Mouse (Mus musculus) liver, embryonic 14.5 days (tissue): ENCODE results near the gene Hist1h4k. TPM values are rescaled to one million over a fixed set of nuclear protein-coding genes. Genes with fewer than 3 reads are reported as not detected.
A peak's percentile ranks its signal among the peaks of the same experiment; 100 is the strongest.
"Not testable (repeated sequence)": the region's sequence is repeated elsewhere in the genome, so short reads cannot be mapped to it uniquely, and the experiment has no call there.

ENCODE experiments used
- ATAC-seq: fragments of 200-750 bp; cut with Nextera tagmentation; 2 replicates; pipeline ENCODE4 v1.8.0; 2017; ENCODE audit warnings: moderate number of reproducible peaks, mild to moderate bottlenecking, moderate library complexity; ENCODE audit not compliant: insufficient read depth
- DNase-seq, 3 experiments: peaks; one replicate each; pipeline ENCODE4 v3.0.0-alpha.2; 2012 to 2013; ENCODE audit warnings: low read depth in 3 of 3, low spot score in 3 of 3
- H3K27ac ChIP-seq: fragments of 300-500 bp; sonication (generic); 2 replicates; pipeline ENCODE4 v1.5.1; 2014; ENCODE audit warnings: moderate library complexity, mild to moderate bottlenecking, control low read depth, inconsistent platforms
- H3K27me3 ChIP-seq: fragments of 300-500 bp; sonication (generic); 2 replicates; pipeline ENCODE4 v1.6.1; 2014; ENCODE audit warnings: mild to moderate bottlenecking, low read length, moderate library complexity; ENCODE audit not compliant: control insufficient read depth, insufficient read depth
- H3K36me3 ChIP-seq: fragments of 300-500 bp; sonication (generic); replicated peaks from 2 replicates; pipeline ENCODE4 v1.6.1; 2014; ENCODE audit warnings: low read depth; ENCODE audit not compliant: control insufficient read depth, insufficient read depth
- H3K4me1 ChIP-seq, 2 experiments: fragments of 200-500 bp in 1 of 2; fragments of 300-500 bp in 1 of 2; sonication (generic) in 1 of 2; replicated peaks; 2 replicates each; pipeline ENCODE4 v1.6.1; 2012 to 2014; ENCODE audit warnings: antibody characterized with exemption in 1 of 2, inconsistent platforms in 1 of 2, low read length in 1 of 2; ENCODE audit not compliant: control insufficient read depth in 2 of 2, insufficient read depth in 2 of 2
- H3K4me2 ChIP-seq: fragments of 300-500 bp; sonication (generic); 2 replicates; pipeline ENCODE4 v1.6.1; 2014; ENCODE audit warnings: low read depth, mild to moderate bottlenecking, control low read depth, moderate library complexity
- H3K4me3 ChIP-seq, 2 experiments: fragments of 200-500 bp in 1 of 2; fragments of 300-500 bp in 1 of 2; sonication (generic) in 1 of 2; 2 replicates each; pipeline ENCODE4 v1.5.1; 2012 to 2014; ENCODE audit warnings: low read depth in 2 of 2, low read length in 2 of 2, mild to moderate bottlenecking in 2 of 2, control low read depth in 1 of 2, inconsistent platforms in 1 of 2, moderate library complexity in 1 of 2; ENCODE audit not compliant: insufficient read depth in 1 of 2
- H3K9ac ChIP-seq: fragments of 300-500 bp; sonication (generic); replicated peaks from 2 replicates; pipeline ENCODE4 v1.6.1; 2014; ENCODE audit warnings: mild to moderate bottlenecking, control low read depth, moderate library complexity
- H3K9me3 ChIP-seq: fragments of 300-500 bp; sonication (generic); 2 replicates; pipeline ENCODE4 v1.6.1; 2016; ENCODE audit warnings: low read length, mixed read lengths; ENCODE audit not compliant: control insufficient read depth
- CTCF ChIP-seq: IDR thresholded peaks from 2 replicates; pipeline ENCODE4 v1.5.1; 2016; ENCODE audit warnings: antibody characterized with exemption, low read depth, control low read depth
- EP300 ChIP-seq: IDR thresholded peaks from 2 replicates; pipeline ENCODE4 v1.6.1; 2016; ENCODE audit warnings: antibody characterized with exemption, low read depth
- WGBS: fragments of 180-500 bp; shearing (Covaris S2); extraction: QIAGEN DNeasy Blood & Tissue Kit; methylation state at CpG from one replicate; pipeline ENCODE4 v1.1.7; 2014; ENCODE audit not compliant: insufficient replicate concordance; 5-methylcytosine and 5-hydroxymethylcytosine counted together
- polyA plus RNA-seq, 2 experiments: library from polyadenylated mRNA; depleted of rRNA in 1 of 2; stranded (reverse) in 1 of 2; unstranded in 1 of 2; fragments of >200 nt; fragmentation: Nextera tagmentation in 1 of 2; extraction: Ambion mirVana in 1 of 2; gene quantifications; 2 replicates each; pipeline versions ENCODE4 v1.2.1 to v1.2.3; 2012 to 2014

The Hist1h4k gene
- 16.2 and 32.8 TPM in 2 replicates for polyA plus RNA-seq (2012; rRNA removed)
- 2.7 and 5.5 TPM in 2 replicates for polyA plus RNA-seq (2014; fragmentation: Nextera tagmentation; extraction: Ambion mirVana)

GRCm38 (mm10) chr13:21750159-21751017 lies at the start of gene Hist1h4k:
Hist1h4k (minus strand) TSS chr13:21750505.
- Histone ChIP-seq H3K4me1 (peaks cover 11 to 16% of the 10 kb centered on the region in 2 experiments), H3K4me2 (peak within 1 kb of the TSS; percentile 79), H3K9ac (peak within 1 kb of the TSS; percentile 96), H3K4me3 (peak within 1 kb of the TSS; percentile 72 to 77), H3K27ac (peak within 1 kb of the TSS; percentile 97)
- not testable (repeated sequence) for H3K36me3 ChIP-seq, H3K9me3 ChIP-seq, H3K27me3 ChIP-seq
- TF ChIP-seq EP300 = peak; percentile 90
- peak; percentile 55 for ATAC-seq
- peak; percentile 71 to 87 (median 74) for DNase-seq
- under 1% methylated on average over 41 of the region's 56 CpGs for WGBS

GRCm38 (mm10) chr13:21797163-21797562 lies 46.9 kb upstream of the Hist1h4k start:
- not testable (repeated sequence) for H3K9ac ChIP-seq, H3K4me1 ChIP-seq, H3K9me3 ChIP-seq, H3K36me3 ChIP-seq, H3K27ac ChIP-seq, H3K4me3 ChIP-seq, DNase-seq, H3K4me2 ChIP-seq, H3K27me3 ChIP-seq
- ATAC-seq = peak; percentile 69; the same call in 1 of the 2 replicates

- Histone ChIP-seq H3K36me3 (no peaks in the 10 kb centered on the region), H3K4me3 (no peak overlapping the region), H3K9me3 (no peaks in the 10 kb centered on the region), H3K27me3 (no peaks in the 10 kb centered on the region), H3K27ac (no peak overlapping the region), H3K4me1 (peaks cover under 1% of the 10 kb centered on the region in 2 experiments; a peak in 2 of 4 replicates), H3K9ac (no peak overlapping the region), H3K4me2 (no peak overlapping the region)
- WGBS = 81% methylated on average over 7 of the region's 7 CpGs
- TF ChIP-seq EP300 (no peak), CTCF (no peak)
- ATAC-seq (no peak), DNase-seq (no peak)
Measured at GRCm38 (mm10) chr13:21795584-21795983, 45.3 kb upstream of the Hist1h4k start.

- no peaks in the 10 kb centered on the region for H3K9me3 ChIP-seq
- H3K4me2 ChIP-seq = peak overlapping the region; percentile 44
- peak overlapping the region; percentile 45 for H3K9ac ChIP-seq
- no peak overlapping the region for H3K4me3 ChIP-seq
- peaks cover 12 to 15% of the 10 kb centered on the region in 2 experiments for H3K4me1 ChIP-seq
- 27% methylated on average over 18 of the region's 18 CpGs for WGBS
- no peaks in the 10 kb centered on the region for H3K27me3 ChIP-seq
- H3K36me3 ChIP-seq = no peaks in the 10 kb centered on the region
- H3K27ac ChIP-seq = no peak overlapping the region
- DNase-seq (no peak), ATAC-seq (no peak)
- TF ChIP-seq CTCF (no peak), EP300 (no peak)
Measured at GRCm38 (mm10) chr13:21790601-21791283, 40.4 kb upstream of the Hist1h4k start.

- H3K36me3 ChIP-seq = no peaks in the 10 kb centered on the region
- TF ChIP-seq EP300 (no peak), CTCF (no peak)
- peaks cover 19% of the 10 kb centered on the region in 2 experiments for H3K4me1 ChIP-seq
- ATAC-seq (no peak), DNase-seq (no peak)
- H3K27me3 ChIP-seq = no peaks in the 10 kb centered on the region
- peak overlapping the region; percentile 84 for H3K27ac ChIP-seq
- 29% methylated on average over 6 of the region's 6 CpGs for WGBS
- no peak overlapping the region for H3K4me3 ChIP-seq
- H3K9ac ChIP-seq = no peak overlapping the region
- no peaks in the 10 kb centered on the region for H3K9me3 ChIP-seq
- no peak overlapping the region for H3K4me2 ChIP-seq
Measured at GRCm38 (mm10) chr13:21789925-21790324, 39.6 kb upstream of the Hist1h4k start.
